Mouse (Mus musculus): ENCODE measurements around the gene Ccnt1. TPM values are rescaled to one million over a fixed set of nuclear protein-coding genes. Genes with fewer than 3 reads are reported as not detected.

Ccnt1 gene
- polyA plus RNA-seq, 1 experiment from 2014 or later: 70.7 TPM

GRCm38 (mm10) chr15:98541064-98541463 lies 29.7 kb downstream of the Ccnt1 start:
- Histone ChIP-seq H3K36me3 (ENCODE audit: control insufficient read depth, insufficient read depth, low read length) (peaks cover 33% of the 10 kb centered on the region), H3K27me3 (ENCODE audit: control insufficient read depth, insufficient read depth, low read length) (no peaks in the 10 kb centered on the region), H3K4me1 (ENCODE audit: control insufficient read depth, insufficient read depth, low read length) (no peaks in the 10 kb centered on the region), H3K4me2 (ENCODE audit: low read depth, low read length) (no peak overlapping the region), H3K9me3 (ENCODE audit: control insufficient read depth, low read length) (no peaks in the 10 kb centered on the region), H3K9ac (replicated peaks; ENCODE audit: low read depth, low read length) (no peak overlapping the region), H3K4me3 (ENCODE audit: low read depth, low read length) (no peak overlapping the region), H3K27ac (ENCODE audit: low read depth, low read length) (no peak overlapping the region)
- whole genome bisulfite sequencing: 91% methylated on average over 6 of the region's 6 CpGs
- no peak for ATAC-seq (ENCODE audit: low read depth)

GRCm38 (mm10) chr15:98537923-98538322 lies 32.8 kb downstream of the Ccnt1 start:
- H3K4me2 ChIP-seq (ENCODE audit: low read depth, low read length): no peak overlapping the region
- H3K9ac ChIP-seq (replicated peaks; ENCODE audit: low read depth, low read length): no peak overlapping the region
- no peak overlapping the region for H3K27ac ChIP-seq (ENCODE audit: low read depth, low read length)
- H3K4me3 ChIP-seq (ENCODE audit: low read depth, low read length): no peak overlapping the region
- H3K9me3 ChIP-seq (ENCODE audit: control insufficient read depth, low read length): no peaks in the 10 kb centered on the region
- H3K27me3 ChIP-seq (ENCODE audit: control insufficient read depth, insufficient read depth, low read length): no peaks in the 10 kb centered on the region
- no peak for ATAC-seq (ENCODE audit: low read depth)
- WGBS: 72% methylated on average over 4 of the region's 4 CpGs
- peaks cover 3% of the 10 kb centered on the region for H3K36me3 ChIP-seq (ENCODE audit: control insufficient read depth, insufficient read depth, low read length)
- H3K4me1 ChIP-seq (ENCODE audit: control insufficient read depth, insufficient read depth, low read length): no peaks in the 10 kb centered on the region

GRCm38 (mm10) chr15:98536828-98537510 lies 33.8 kb downstream of the Ccnt1 start:
- no peak overlapping the region for H3K4me2 ChIP-seq (ENCODE audit: low read depth, low read length)
- peaks cover 8% of the 10 kb centered on the region for H3K4me1 ChIP-seq (ENCODE audit: control insufficient read depth, insufficient read depth, low read length)
- no peak for ATAC-seq (ENCODE audit: low read depth)
- WGBS: 89% methylated on average over 8 of the region's 8 CpGs
- no peaks in the 10 kb centered on the region for H3K36me3 ChIP-seq (ENCODE audit: control insufficient read depth, insufficient read depth, low read length)
- H3K27me3 ChIP-seq (ENCODE audit: control insufficient read depth, insufficient read depth, low read length): no peaks in the 10 kb centered on the region
- H3K9me3 ChIP-seq (ENCODE audit: control insufficient read depth, low read length): no peaks in the 10 kb centered on the region
- H3K4me3 ChIP-seq (ENCODE audit: low read depth, low read length): no peak overlapping the region
- no peak overlapping the region for H3K9ac ChIP-seq (replicated peaks; ENCODE audit: low read depth, low read length)
- H3K27ac ChIP-seq (ENCODE audit: low read depth, low read length): no peak overlapping the region

- Histone ChIP-seq H3K27me3 (ENCODE audit: control insufficient read depth, insufficient read depth, low read length) (no peaks in the 10 kb centered on the region), H3K36me3 (ENCODE audit: control insufficient read depth, insufficient read depth, low read length) (peaks cover 6% of the 10 kb centered on the region)
Observed at GRCm38 (mm10) chr15:98535921-98536320, 34.8 kb downstream of the Ccnt1 start.

GRCm38 (mm10) chr15:98533881-98534627 lies 36.7 kb downstream of the Ccnt1 start, which contains the start of gene Kansl2:
Kansl2 (minus strand) TSS chr15:98534264.
- Histone ChIP-seq H3K4me3 (ENCODE audit: low read depth, low read length) (peak within 1 kb of the TSS; percentile 82), H3K9ac (replicated peaks; ENCODE audit: low read depth, low read length) (peak within 1 kb of the TSS; percentile 88), H3K27me3 (ENCODE audit: control insufficient read depth, insufficient read depth, low read length) (no peaks in the 10 kb centered on the region), H3K27ac (ENCODE audit: low read depth, low read length) (peak within 1 kb of the TSS; percentile 100), H3K9me3 (ENCODE audit: control insufficient read depth, low read length) (no peaks in the 10 kb centered on the region), H3K4me1 (ENCODE audit: control insufficient read depth, insufficient read depth, low read length) (peaks cover 8% of the 10 kb centered on the region), H3K4me2 (ENCODE audit: low read depth, low read length) (peak within 1 kb of the TSS; percentile 97), H3K36me3 (ENCODE audit: control insufficient read depth, insufficient read depth, low read length) (peaks cover 20% of the 10 kb centered on the region)
- WGBS: under 1% methylated on average over 68 of the region's 70 CpGs
- peak; percentile 100 for ATAC-seq (ENCODE audit: low read depth)

More at GRCm38 (mm10) chr15:98535921-98536320, 34.8 kb downstream of the Ccnt1 start:
- Histone ChIP-seq H3K4me2 (ENCODE audit: low read depth, low read length) (no peak overlapping the region), H3K27ac (ENCODE audit: low read depth, low read length) (no peak overlapping the region), H3K4me1 (ENCODE audit: control insufficient read depth, insufficient read depth, low read length) (peaks cover 8% of the 10 kb centered on the region), H3K4me3 (ENCODE audit: low read depth, low read length) (no peak overlapping the region), H3K9ac (replicated peaks; ENCODE audit: low read depth, low read length) (no peak overlapping the region), H3K9me3 (ENCODE audit: control insufficient read depth, low read length) (no peaks in the 10 kb centered on the region)
- WGBS: 90% methylated on average over 4 of the region's 4 CpGs
- ATAC-seq (ENCODE audit: low read depth): no peak

- H3K4me1 ChIP-seq (ENCODE audit: control insufficient read depth, insufficient read depth, low read length): peaks cover 8% of the 10 kb centered on the region
- H3K9me3 ChIP-seq (ENCODE audit: control insufficient read depth, low read length): no peaks in the 10 kb centered on the region
- H3K27me3 ChIP-seq (ENCODE audit: control insufficient read depth, insufficient read depth, low read length): no peaks in the 10 kb centered on the region
- 1% methylated on average over 18 of the region's 18 CpGs for WGBS
- peak overlapping the region; percentile 97 for H3K4me2 ChIP-seq (ENCODE audit: low read depth, low read length)
- H3K4me3 ChIP-seq (ENCODE audit: low read depth, low read length): peak overlapping the region; percentile 82
- no peak overlapping the region for H3K27ac ChIP-seq (ENCODE audit: low read depth, low read length)
- H3K9ac ChIP-seq (replicated peaks; ENCODE audit: low read depth, low read length): peak overlapping the region; percentile 88
- ATAC-seq (ENCODE audit: low read depth): no peak
- peaks cover 24% of the 10 kb centered on the region for H3K36me3 ChIP-seq (ENCODE audit: control insufficient read depth, insufficient read depth, low read length)
Observed at GRCm38 (mm10) chr15:98533035-98533531, 37.6 kb downstream of the Ccnt1 start.

GRCm38 (mm10) chr15:98532281-98532680 lies 38.4 kb downstream of the Ccnt1 start:
- Histone ChIP-seq H3K4me3 (ENCODE audit: low read depth, low read length) (peak overlapping the region; percentile 82), H3K9ac (replicated peaks; ENCODE audit: low read depth, low read length) (peak overlapping the region; percentile 88; the same call in 1 of the 2 replicates), H3K27ac (ENCODE audit: low read depth, low read length) (no peak overlapping the region), H3K9me3 (ENCODE audit: control insufficient read depth, low read length) (no peaks in the 10 kb centered on the region), H3K4me1 (ENCODE audit: control insufficient read depth, insufficient read depth, low read length) (peaks cover 8% of the 10 kb centered on the region), H3K4me2 (ENCODE audit: low read depth, low read length) (peak overlapping the region; percentile 97), H3K36me3 (ENCODE audit: control insufficient read depth, insufficient read depth, low read length) (peaks cover 32% of the 10 kb centered on the region), H3K27me3 (ENCODE audit: control insufficient read depth, insufficient read depth, low read length) (no peaks in the 10 kb centered on the region)
- ATAC-seq (ENCODE audit: low read depth): no peak
- 49% methylated on average over 5 of the region's 5 CpGs for WGBS

- ATAC-seq (ENCODE audit: low read depth): no peak
- peaks cover 61% of the 10 kb centered on the region for H3K36me3 ChIP-seq (ENCODE audit: control insufficient read depth, insufficient read depth, low read length)
Observed at GRCm38 (mm10) chr15:98528066-98528563, 42.6 kb downstream of the Ccnt1 start.

More at GRCm38 (mm10) chr15:98528066-98528563, 42.6 kb downstream of the Ccnt1 start:
- peaks cover 8% of the 10 kb centered on the region for H3K4me1 ChIP-seq (ENCODE audit: control insufficient read depth, insufficient read depth, low read length)
- no peaks in the 10 kb centered on the region for H3K9me3 ChIP-seq (ENCODE audit: control insufficient read depth, low read length)
- no peak overlapping the region for H3K4me3 ChIP-seq (ENCODE audit: low read depth, low read length)
- no peaks in the 10 kb centered on the region for H3K27me3 ChIP-seq (ENCODE audit: control insufficient read depth, insufficient read depth, low read length)
- 90% methylated on average over 5 of the region's 5 CpGs for WGBS
- no peak overlapping the region for H3K27ac ChIP-seq (ENCODE audit: low read depth, low read length)
- H3K9ac ChIP-seq (replicated peaks; ENCODE audit: low read depth, low read length): no peak overlapping the region
- H3K4me2 ChIP-seq (ENCODE audit: low read depth, low read length): no peak overlapping the region

Measured in neural tube, embryonic 14.5 days (tissue).